Mouse (Mus musculus) c-Kit-positive CD71-negative TER-119-negative erythroid progenitor cells, embryonic 14.5 days (primary cell): ENCODE measurements around the gene Actn3.
"Not testable (repeated sequence)": the region's sequence is repeated elsewhere in the genome, so short reads cannot be mapped to it uniquely, and the experiment has no call there.

Experiments
- DNase-seq: peaks from one replicate; pipeline ENCODE4 v3.0.0-alpha.2; 2013; ENCODE audit warnings: low read depth

Gene Actn3

GRCm38 (mm10) chr19:4859081-4859480 is 18.6 kb downstream of the Actn3 start:
- no peak for DNase-seq

- no peak for DNase-seq
Observed at GRCm38 (mm10) chr19:4855951-4856350, 21.8 kb downstream of the Actn3 start.

DNA sequence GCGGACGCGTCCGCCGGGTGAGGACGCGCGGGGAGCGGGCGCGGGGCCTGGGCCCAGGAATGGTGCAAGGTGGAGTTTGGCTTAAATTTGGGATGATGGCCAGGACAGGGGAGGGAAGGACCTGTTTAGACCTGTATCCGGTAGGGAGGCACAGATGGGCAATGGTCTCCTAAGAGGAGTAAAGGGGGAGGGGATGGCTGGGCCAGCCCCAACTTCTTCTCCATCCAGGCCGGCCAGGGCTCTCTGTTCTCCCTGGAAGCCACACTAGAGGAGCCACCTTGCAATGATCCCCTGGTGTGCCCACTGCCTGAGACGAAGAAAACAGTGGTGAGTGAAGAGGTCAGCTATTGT is 22.3 kb downstream of the Actn3 start:
- DNase-seq = no peak

DNA sequence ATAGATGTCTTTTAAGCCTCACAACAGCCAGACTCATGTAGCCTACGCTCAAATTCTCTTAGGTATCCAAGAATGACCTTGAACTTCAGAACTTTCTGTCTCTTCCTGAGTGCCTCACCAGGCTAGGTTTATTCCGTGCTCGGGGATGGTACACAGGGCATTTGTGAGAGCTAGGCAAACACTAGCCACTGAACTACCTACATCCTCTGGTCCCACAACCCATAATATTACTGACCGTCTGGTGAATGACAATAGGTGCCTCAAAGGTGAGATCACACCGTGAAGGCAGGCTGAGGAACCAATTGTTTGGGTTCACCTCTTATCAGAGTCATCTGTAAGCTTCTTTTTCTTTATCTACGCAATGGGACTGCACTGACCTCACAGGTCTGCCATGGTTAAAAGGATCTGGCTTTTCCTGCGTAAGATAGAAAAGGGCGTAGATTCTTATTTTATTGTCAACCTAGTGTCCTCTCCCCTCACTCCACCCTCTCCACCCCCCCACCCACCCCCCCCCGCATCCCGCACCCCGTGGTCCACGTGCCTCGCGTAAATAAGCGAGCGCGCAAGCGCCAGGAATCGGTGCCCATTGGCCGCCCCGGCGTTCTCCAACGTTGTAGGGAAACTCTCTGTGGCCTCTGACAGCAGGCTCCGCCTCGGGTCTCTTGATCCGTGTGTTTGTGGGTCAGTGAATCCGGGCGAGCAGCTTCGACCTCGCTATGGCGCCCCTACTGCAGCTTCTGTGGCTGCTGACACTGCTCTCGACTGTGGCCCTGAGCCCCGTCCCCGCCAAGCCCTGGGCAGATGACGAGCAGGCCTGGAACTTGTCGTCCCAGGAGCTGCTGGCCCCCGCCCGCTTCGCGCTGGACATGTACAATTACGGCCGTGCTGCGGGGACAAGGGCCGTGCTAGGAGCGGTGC is 22.9 kb downstream of the Actn3 start, which contains the start of gene Ctsf:
Ctsf (plus strand) TSS at position 579 of the 918 bp plus-strand sequence.
- no peak for DNase-seq

DNA sequence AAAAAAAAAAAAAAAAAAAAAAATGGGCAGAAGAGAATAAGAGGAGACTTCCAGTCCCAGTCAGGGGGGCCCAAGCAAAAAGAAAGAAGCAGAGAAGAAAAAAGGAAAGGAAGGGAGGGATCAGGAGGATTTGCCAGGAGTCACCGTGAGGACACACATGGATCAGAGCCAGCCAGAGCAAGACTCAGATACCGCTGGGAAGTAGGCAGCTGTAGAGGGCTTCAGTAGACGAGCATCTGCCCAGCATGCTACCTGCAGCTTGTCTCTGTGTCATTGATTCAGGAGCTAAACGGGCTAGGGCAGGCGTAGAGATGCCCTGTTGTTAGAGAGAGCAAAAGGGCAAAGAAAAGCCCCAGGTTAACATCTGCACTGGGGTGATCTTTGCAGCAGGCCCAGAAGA is 27.4 kb downstream of the Actn3 start:
- no peak for DNase-seq

DNA sequence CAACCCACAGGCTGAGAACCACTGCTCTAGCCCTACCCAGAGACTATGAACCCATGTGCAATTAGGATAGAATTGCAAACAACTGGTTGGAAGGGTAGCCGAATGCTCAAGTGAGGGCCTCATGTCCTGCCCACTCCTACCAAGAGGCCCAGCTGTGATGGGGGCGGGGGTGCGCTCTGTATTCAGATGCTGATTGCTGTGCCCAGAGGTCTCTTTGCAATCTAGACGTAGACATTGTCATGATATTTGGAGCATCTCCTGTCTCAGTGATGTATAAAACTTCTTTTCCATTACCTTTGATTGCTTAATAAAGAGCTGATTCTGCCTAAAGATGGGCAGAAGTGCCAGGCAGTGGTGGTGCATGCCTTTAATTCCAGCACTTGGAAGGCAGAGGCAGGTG is 27.9 kb downstream of the Actn3 start:
- DNase-seq = no peak

GRCm38 (mm10) chr19:4847490-4847889 is 30.2 kb downstream of the Actn3 start:
- DNase-seq = no peak

DNA sequence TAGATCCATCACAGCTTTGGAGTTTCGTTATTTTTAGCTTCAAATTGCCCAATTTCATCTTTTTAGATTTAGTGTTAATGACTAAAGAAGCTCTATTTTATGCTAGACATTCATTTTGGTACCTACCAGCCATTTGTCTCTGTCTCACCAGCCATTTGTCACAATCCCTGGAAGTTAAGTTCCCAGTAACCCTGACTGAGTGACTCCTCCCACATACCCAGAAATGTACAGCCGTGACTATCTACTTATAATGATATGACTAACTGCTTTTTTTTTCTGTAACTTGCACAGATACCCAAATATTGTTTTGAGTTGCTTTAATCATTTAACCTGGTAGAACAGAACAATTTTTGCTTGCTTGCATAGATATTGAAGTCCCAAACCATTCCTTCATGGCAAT is 31.9 kb downstream of the Actn3 start:
- no peak for DNase-seq

GRCm38 (mm10) chr19:4842611-4843010 is 35.1 kb downstream of the Actn3 start:
- DNase-seq = no peak

GRCm38 (mm10) chr19:4840848-4841247 is 36.9 kb downstream of the Actn3 start:
- DNase-seq = no peak

- peak; percentile 95 for DNase-seq
Observed at GRCm38 (mm10) chr19:4839149-4839548, 38.6 kb downstream of the Actn3 start, which contains the start of the genes Ccs and Ccdc87. TSS of gene Ccs (minus strand) at chr19:4839332. TSS of gene Ccdc87 (plus strand) at chr19:4839366.

GRCm38 (mm10) chr19:4838526-4839140 is 39.1 kb downstream of the Actn3 start:
- DNase-seq = no peak

DNA sequence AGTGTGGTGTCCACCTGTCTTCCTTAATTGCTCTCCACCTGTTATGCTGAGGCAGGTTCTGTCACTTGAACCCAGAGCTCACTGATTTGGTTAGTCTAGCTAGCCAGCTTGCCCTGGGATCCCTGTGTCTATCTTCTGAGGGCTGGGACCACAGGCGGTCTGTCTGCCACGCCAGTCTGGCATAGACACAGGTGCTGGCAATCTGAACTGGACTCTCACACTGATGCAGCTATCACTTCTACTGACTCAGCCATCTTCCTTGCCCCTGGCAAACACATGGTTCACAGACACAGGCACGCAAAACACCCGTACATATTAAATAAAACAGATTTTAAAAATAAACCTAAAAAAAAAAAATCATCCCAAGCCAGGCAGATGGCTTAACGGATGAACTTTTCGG is 40.7 kb downstream of the Actn3 start:
- no peak for DNase-seq

- no peak for DNase-seq
Observed at GRCm38 (mm10) chr19:4836096-4836495, 41.6 kb downstream of the Actn3 start.

DNA sequence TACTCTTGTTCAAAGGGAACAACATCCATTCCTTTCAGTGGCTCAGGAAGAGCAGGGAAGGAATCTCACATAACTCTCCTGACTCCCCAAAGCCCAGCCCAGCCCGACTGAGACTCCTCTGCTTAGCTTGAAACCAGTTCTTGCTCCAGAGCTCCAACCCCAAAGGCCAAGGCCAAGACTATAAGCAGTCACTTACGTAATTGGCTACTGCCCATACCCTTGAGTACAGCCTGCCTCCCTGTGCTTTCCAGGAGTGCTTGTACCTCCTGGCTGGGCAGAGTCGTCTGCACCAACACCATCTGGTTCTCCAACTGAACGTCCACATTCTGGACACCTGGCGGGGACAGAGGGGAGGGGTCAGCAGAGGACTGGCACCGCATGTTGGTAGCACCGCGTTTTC is 43.7 kb downstream of the Actn3 start:
- DNase-seq = no peak

DNA sequence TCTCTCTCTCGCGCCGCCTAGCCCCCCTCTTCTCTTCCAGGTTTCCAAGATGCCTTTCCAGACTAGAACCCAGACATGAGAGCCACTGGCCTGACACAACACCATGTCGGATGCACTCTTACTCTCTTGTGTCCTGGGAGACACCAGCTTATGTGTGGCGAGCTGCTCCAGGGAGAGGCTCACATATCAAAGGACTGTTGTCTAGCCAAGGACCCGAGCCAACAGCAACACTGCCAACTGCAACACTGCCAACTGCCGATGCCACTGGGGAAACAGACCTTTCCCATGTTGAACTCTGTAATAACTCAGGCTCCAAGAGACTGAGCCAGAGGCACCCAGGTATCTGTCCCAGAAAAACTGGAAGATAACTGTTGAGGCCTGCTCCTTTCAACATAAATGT is 48.6 kb downstream of the Actn3 start:
- no peak for DNase-seq

- no peak for DNase-seq
Observed at GRCm38 (mm10) chr19:4828444-4829114, 49.1 kb downstream of the Actn3 start.

DNA sequence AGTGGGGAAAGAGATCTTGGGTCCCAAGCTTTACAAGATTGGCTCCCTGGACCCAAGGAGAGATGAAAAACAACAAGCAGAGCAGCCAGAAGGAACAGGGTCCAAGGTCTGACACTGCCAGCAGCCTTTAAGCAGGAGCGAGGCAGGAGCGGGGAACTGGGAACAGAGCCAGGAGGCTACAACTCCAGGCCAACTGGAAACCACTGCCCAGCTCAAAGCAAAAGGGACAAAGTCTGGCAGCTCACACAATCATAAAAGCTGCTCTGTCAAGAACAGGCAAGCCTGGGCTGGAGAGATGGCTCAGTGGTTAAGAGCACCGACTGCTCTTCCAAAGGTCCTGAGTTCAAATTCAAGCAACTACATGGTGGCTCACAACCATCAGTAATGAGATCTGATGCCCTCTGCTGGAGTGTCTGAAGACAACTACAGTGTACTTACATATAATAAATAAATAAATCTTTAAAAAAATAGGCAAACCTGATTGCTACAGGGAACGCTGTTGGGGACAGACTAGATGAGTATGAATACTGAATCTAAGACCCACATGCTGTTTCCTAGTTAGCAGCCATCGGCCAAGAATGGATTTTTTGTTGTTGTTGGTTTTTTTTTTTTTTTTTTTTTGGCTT is 56.9 kb downstream of the Actn3 start:
- no peak for DNase-seq

DNA sequence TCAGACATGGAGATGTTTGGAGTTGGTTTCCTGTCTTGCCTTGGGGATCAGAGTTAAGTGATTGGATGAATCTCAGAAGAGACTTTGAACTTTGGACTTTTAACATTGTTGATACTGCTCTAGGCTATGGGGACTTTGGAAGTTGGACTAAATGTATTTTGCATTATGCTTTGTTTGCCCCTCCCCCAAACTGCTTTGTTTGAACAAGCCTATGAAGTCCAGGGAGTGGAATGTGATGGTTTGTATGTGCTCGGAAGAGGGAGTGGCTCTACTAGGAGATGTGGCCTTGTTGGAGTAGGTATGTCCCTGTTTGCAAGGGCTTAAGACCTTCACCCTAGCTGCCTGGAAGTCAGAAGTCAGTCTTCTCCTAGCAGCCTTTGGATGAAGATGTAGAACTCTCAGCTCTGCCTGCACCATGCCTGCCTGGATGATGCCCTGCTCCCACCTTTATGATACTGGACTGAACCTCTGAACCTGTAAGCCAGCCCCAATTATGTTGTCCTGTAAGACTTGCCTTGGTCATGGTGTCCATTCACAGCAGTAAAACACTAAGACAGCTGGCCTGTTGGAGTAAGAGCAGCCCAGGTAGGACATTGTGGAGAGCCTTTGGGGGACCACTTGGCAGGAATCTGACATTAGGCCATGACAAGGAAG is 60.4 kb downstream of the Actn3 start:
- no peak for DNase-seq

DNA sequence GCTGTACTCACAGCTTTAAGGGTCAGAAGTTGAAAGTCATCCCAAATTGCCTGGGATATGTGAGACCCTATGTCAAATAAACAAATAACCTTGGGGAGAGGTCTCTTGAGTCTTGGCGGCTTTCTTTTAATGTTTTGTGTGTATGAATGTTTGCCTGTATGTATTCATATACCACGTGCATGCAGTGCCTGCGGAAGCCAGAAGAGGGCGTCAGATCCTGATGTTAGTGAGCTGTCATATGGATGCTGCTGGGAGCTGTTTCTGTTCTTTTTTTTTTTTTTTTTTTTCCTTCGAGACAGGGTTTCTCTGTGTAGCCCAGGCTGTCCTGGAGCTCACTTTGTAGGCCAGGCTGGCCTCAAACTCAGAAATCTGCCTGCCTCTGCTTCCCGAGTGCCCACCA is 64.7 kb downstream of the Actn3 start:
- DNase-seq = no peak

DNA sequence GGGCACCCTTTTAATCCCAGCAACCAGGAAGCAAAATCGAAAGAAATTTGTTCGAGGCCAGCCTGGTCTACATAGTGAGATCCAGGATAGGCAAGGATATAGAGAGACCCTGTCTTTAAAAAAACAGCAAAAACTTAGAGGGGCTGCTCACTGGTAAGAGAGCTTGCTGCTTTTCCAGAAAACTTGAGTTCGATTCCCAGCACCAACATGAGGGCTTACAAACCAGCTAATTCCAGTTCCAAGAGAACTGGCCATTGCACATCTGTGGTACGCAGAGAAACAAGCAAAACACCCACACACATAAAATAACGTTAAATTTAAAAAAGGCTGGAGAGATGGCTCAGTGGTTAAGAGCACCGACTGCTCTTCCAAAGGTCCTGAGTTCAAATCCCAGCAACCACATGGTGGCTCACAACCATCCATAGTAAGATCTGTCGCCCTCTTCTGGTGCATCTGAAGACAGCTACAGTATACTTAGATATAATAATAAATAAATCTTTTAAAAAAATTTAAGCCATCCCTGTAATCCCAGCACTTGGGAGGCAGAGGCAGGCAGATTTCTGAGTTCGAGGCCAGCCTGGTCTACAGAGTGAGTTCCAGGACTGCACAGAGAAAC is 65.3 kb downstream of the Actn3 start:
- not testable (repeated sequence) for DNase-seq

DNA sequence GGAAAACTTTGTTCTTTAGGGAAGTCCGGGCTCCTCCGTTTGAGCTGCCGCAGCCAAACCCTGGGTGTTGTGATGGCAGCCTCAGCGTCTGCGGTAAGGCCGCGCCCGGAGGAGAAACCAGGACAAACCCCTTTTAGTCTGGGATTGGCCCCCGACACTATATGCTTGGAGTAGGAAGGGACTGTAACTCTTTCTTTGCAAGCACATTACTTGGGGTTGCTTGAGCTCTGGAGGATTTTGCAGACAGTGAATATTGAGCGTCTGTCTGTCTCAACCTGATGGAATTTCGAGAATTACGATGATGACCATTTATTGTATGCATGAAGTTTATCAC is 65.8 kb downstream of the Actn3 start:
- DNase-seq = no peak
